Mouse (Mus musculus): ENCODE results near the gene Dtx1. TPM values are rescaled to one million over a fixed set of nuclear protein-coding genes. Genes with fewer than 3 reads are reported as not detected.
A peak's percentile ranks its signal among the peaks of the same experiment; 100 is the strongest.

Gene Dtx1
- polyA plus RNA-seq, 1 experiment from 2014 or later: 0.54 TPM

GRCm38 (mm10) chr5:120640094-120640493 is 71.6 kb downstream of the Dtx1 start:
- ATAC-seq (ENCODE audit: insufficient number of reproducible peaks, insufficient read depth, low FRiP score, low read depth): no peak
- Histone ChIP-seq H3K4me1 (ENCODE audit: control insufficient read depth in 2 of 2, insufficient read depth in 2 of 2, low read length in 2 of 2) (peaks cover 6 to 9% of the 10 kb centered on the region in 2 experiments), H3K9ac (ENCODE audit: low read length) (no peak overlapping the region), H3K27ac (replicated peaks in 1 of 2; ENCODE audit: control insufficient read depth in 1 of 2, insufficient read depth in 1 of 2, low read depth in 2 of 2, low read length in 2 of 2) (no peak overlapping the region), H3K9me3 (ENCODE audit: control insufficient read depth, low read length) (peaks cover 4% of the 10 kb centered on the region; the same call in 1 of the 2 replicates), H3K36me3 (ENCODE audit: control insufficient read depth, insufficient read depth, low read length) (no peaks in the 10 kb centered on the region), H3K4me3 (ENCODE audit: control insufficient read depth in 1 of 2, insufficient read depth in 1 of 2, low read depth in 1 of 2, low read length in 2 of 2) (no peak overlapping the region), H3K4me2 (ENCODE audit: low read length) (no peak overlapping the region), H3K27me3 (ENCODE audit: control insufficient read depth, insufficient read depth, low read length) (no peaks in the 10 kb centered on the region)
- 87% methylated on average over 7 of the region's 7 CpGs for WGBS

- Histone ChIP-seq H3K4me3 (ENCODE audit: control insufficient read depth in 1 of 2, insufficient read depth in 1 of 2, low read depth in 1 of 2, low read length in 2 of 2) (no peak overlapping the region), H3K9ac (ENCODE audit: low read length) (no peak overlapping the region), H3K27ac (replicated peaks in 1 of 2; ENCODE audit: control insufficient read depth in 1 of 2, insufficient read depth in 1 of 2, low read depth in 2 of 2, low read length in 2 of 2) (no peak overlapping the region), H3K27me3 (ENCODE audit: control insufficient read depth, insufficient read depth, low read length) (no peaks in the 10 kb centered on the region), H3K4me1 (ENCODE audit: control insufficient read depth in 2 of 2, insufficient read depth in 2 of 2, low read length in 2 of 2) (peaks cover 0 to 5% of the 10 kb centered on the region in 2 experiments; a peak in 2 of 4 replicates), H3K4me2 (ENCODE audit: low read length) (no peak overlapping the region), H3K36me3 (ENCODE audit: control insufficient read depth, insufficient read depth, low read length) (no peaks in the 10 kb centered on the region), H3K9me3 (ENCODE audit: control insufficient read depth, low read length) (peaks cover 6% of the 10 kb centered on the region; the same call in 1 of the 2 replicates)
- WGBS: 80% methylated on average over 5 of the region's 5 CpGs
- no peak for ATAC-seq (ENCODE audit: insufficient number of reproducible peaks, insufficient read depth, low FRiP score, low read depth)
These were observed 76.1 kb downstream of the Dtx1 start for GRCm38 (mm10) chr5:120635633-120636032.

GRCm38 (mm10) chr5:120634860-120635259 is 76.9 kb downstream of the Dtx1 start:
- Histone ChIP-seq H3K4me2 (ENCODE audit: low read length) (no peak overlapping the region), H3K36me3 (ENCODE audit: control insufficient read depth, insufficient read depth, low read length) (no peaks in the 10 kb centered on the region), H3K4me3 (ENCODE audit: control insufficient read depth in 1 of 2, insufficient read depth in 1 of 2, low read depth in 1 of 2, low read length in 2 of 2) (no peak overlapping the region), H3K27ac (replicated peaks in 1 of 2; ENCODE audit: control insufficient read depth in 1 of 2, insufficient read depth in 1 of 2, low read depth in 2 of 2, low read length in 2 of 2) (no peak overlapping the region), H3K27me3 (ENCODE audit: control insufficient read depth, insufficient read depth, low read length) (peaks cover 7% of the 10 kb centered on the region), H3K4me1 (ENCODE audit: control insufficient read depth in 2 of 2, insufficient read depth in 2 of 2, low read length in 2 of 2) (peaks cover 0 to 5% of the 10 kb centered on the region in 2 experiments; a peak in 2 of 4 replicates), H3K9ac (ENCODE audit: low read length) (no peak overlapping the region), H3K9me3 (ENCODE audit: control insufficient read depth, low read length) (peaks cover 6% of the 10 kb centered on the region; the same call in 1 of the 2 replicates)
- no peak for ATAC-seq (ENCODE audit: insufficient number of reproducible peaks, insufficient read depth, low FRiP score, low read depth)
- 55% methylated on average over 5 of the region's 5 CpGs for WGBS

GRCm38 (mm10) chr5:120634131-120634530 is 77.6 kb downstream of the Dtx1 start, which contains the start of gene Cfap73:
Gene Cfap73 (minus strand): TSS chr5:120634235.
- 39% methylated on average over 9 of the region's 9 CpGs for WGBS
- no peak within 1 kb of the TSS for H3K9ac ChIP-seq (ENCODE audit: low read length)
- H3K4me3 ChIP-seq (ENCODE audit: control insufficient read depth in 1 of 2, insufficient read depth in 1 of 2, low read depth in 1 of 2, low read length in 2 of 2): no peak within 1 kb of the TSS
- no peak within 1 kb of the TSS for H3K4me2 ChIP-seq (ENCODE audit: low read length)
- H3K27ac ChIP-seq (replicated peaks in 1 of 2; ENCODE audit: control insufficient read depth in 1 of 2, insufficient read depth in 1 of 2, low read depth in 2 of 2, low read length in 2 of 2): no peak within 1 kb of the TSS
- H3K9me3 ChIP-seq (ENCODE audit: control insufficient read depth, low read length): peaks cover 6% of the 10 kb centered on the region; the same call in 1 of the 2 replicates
- H3K36me3 ChIP-seq (ENCODE audit: control insufficient read depth, insufficient read depth, low read length): no peaks in the 10 kb centered on the region
- no peak for ATAC-seq (ENCODE audit: insufficient number of reproducible peaks, insufficient read depth, low FRiP score, low read depth)
- peaks cover 0 to 5% of the 10 kb centered on the region in 2 experiments; a peak in 2 of 4 replicates for H3K4me1 ChIP-seq (ENCODE audit: control insufficient read depth in 2 of 2, insufficient read depth in 2 of 2, low read length in 2 of 2)
- H3K27me3 ChIP-seq (ENCODE audit: control insufficient read depth, insufficient read depth, low read length): peaks cover 8% of the 10 kb centered on the region

GRCm38 (mm10) chr5:120631892-120632291 is 79.8 kb downstream of the Dtx1 start:
- H3K9ac ChIP-seq (ENCODE audit: low read length): no peak overlapping the region
- peaks cover 6 to 10% of the 10 kb centered on the region in 2 experiments; a peak in 3 of 4 replicates for H3K4me1 ChIP-seq (ENCODE audit: control insufficient read depth in 2 of 2, insufficient read depth in 2 of 2, low read length in 2 of 2)
- peaks cover 8% of the 10 kb centered on the region for H3K27me3 ChIP-seq (ENCODE audit: control insufficient read depth, insufficient read depth, low read length)
- H3K4me3 ChIP-seq (ENCODE audit: control insufficient read depth in 1 of 2, insufficient read depth in 1 of 2, low read depth in 1 of 2, low read length in 2 of 2): no peak overlapping the region
- peaks cover 6% of the 10 kb centered on the region; the same call in 1 of the 2 replicates for H3K9me3 ChIP-seq (ENCODE audit: control insufficient read depth, low read length)
- H3K27ac ChIP-seq (replicated peaks in 1 of 2; ENCODE audit: control insufficient read depth in 1 of 2, insufficient read depth in 1 of 2, low read depth in 2 of 2, low read length in 2 of 2): no peak overlapping the region
- no peak overlapping the region for H3K4me2 ChIP-seq (ENCODE audit: low read length)
- peaks cover 17% of the 10 kb centered on the region for H3K36me3 ChIP-seq (ENCODE audit: control insufficient read depth, insufficient read depth, low read length)
- no peak for ATAC-seq (ENCODE audit: insufficient number of reproducible peaks, insufficient read depth, low FRiP score, low read depth)
- 86% methylated on average over 5 of the region's 5 CpGs for WGBS

- H3K36me3 ChIP-seq (ENCODE audit: control insufficient read depth, insufficient read depth, low read length): peaks cover 25% of the 10 kb centered on the region
- ATAC-seq (ENCODE audit: insufficient number of reproducible peaks, insufficient read depth, low FRiP score, low read depth): no peak
- peak overlapping the region; percentile 36 for H3K9ac ChIP-seq (ENCODE audit: low read length)
- H3K27ac ChIP-seq (replicated peaks in 1 of 2; ENCODE audit: control insufficient read depth in 1 of 2, insufficient read depth in 1 of 2, low read depth in 2 of 2, low read length in 2 of 2): no peak overlapping the region
- H3K4me1 ChIP-seq (ENCODE audit: control insufficient read depth in 2 of 2, insufficient read depth in 2 of 2, low read length in 2 of 2): peaks cover 6 to 10% of the 10 kb centered on the region in 2 experiments; a peak in 3 of 4 replicates
- peak overlapping the region; percentile 57 for H3K4me2 ChIP-seq (ENCODE audit: low read length)
- WGBS: 4% methylated on average over 29 of the region's 29 CpGs
- H3K27me3 ChIP-seq (ENCODE audit: control insufficient read depth, insufficient read depth, low read length): peaks cover 8% of the 10 kb centered on the region
- peak overlapping the region; percentile 19 to 32 for H3K4me3 ChIP-seq (ENCODE audit: control insufficient read depth in 1 of 2, insufficient read depth in 1 of 2, low read depth in 1 of 2, low read length in 2 of 2)
- H3K9me3 ChIP-seq (ENCODE audit: control insufficient read depth, low read length): peaks cover 6% of the 10 kb centered on the region; the same call in 1 of the 2 replicates
These were observed 80.6 kb downstream of the Dtx1 start for GRCm38 (mm10) chr5:120631128-120631527.

Other genes starting within 250 kb of the Dtx1 start
- 14.1 and 14.4 TPM in 2 replicates for gene Sdsl, start 239.1 kb downstream of the Dtx1 start, polyA plus RNA-seq (2014; fragmentation: Nextera tagmentation; extraction: Ambion mirVana)
- gene Sds, start 235.4 kb downstream of the Dtx1 start, polyA plus RNA-seq (2014; fragmentation: Nextera tagmentation; extraction: Ambion mirVana): not detected in 2 replicates
- 35.1 and 36.1 TPM in 2 replicates for gene Plbd2, start 208.3 kb downstream of the Dtx1 start, polyA plus RNA-seq (2014; fragmentation: Nextera tagmentation; extraction: Ambion mirVana)
- 3.1 TPM in 2 replicates for gene Slc8b1, start 200.8 kb downstream of the Dtx1 start, polyA plus RNA-seq (2014; fragmentation: Nextera tagmentation; extraction: Ambion mirVana)
- gene Tpcn1, start 123.3 kb downstream of the Dtx1 start, polyA plus RNA-seq (2014; fragmentation: Nextera tagmentation; extraction: Ambion mirVana): 14.5 and 17.1 TPM in 2 replicates
- gene Iqcd, start 122.9 kb downstream of the Dtx1 start, polyA plus RNA-seq (2014; fragmentation: Nextera tagmentation; extraction: Ambion mirVana): 0.43 TPM in 1 of 2 replicates, not detected in the other
- gene Rita1, start 99.3 kb downstream of the Dtx1 start, polyA plus RNA-seq (2014; fragmentation: Nextera tagmentation; extraction: Ambion mirVana): 5.6 and 6.2 TPM in 2 replicates
- 17.9 and 18.9 TPM in 2 replicates for gene Ddx54, start 99.2 kb downstream of the Dtx1 start, polyA plus RNA-seq (2014; fragmentation: Nextera tagmentation; extraction: Ambion mirVana)
- not detected in 2 replicates for gene Cfap73, start 77.7 kb downstream of the Dtx1 start, polyA plus RNA-seq (2014; fragmentation: Nextera tagmentation; extraction: Ambion mirVana)
- 0.54 TPM in 1 of 2 replicates, not detected in the other for gene Rasal1, start 63.1 kb downstream of the Dtx1 start, polyA plus RNA-seq (2014; fragmentation: Nextera tagmentation; extraction: Ambion mirVana)
- 0.43 and 0.58 TPM in 2 replicates for gene Oas2, start 37.9 kb upstream of the Dtx1 start, polyA plus RNA-seq (2014; fragmentation: Nextera tagmentation; extraction: Ambion mirVana)
- 0.27 and 0.77 TPM in 2 replicates for gene Oas3, start 65.7 kb upstream of the Dtx1 start, polyA plus RNA-seq (2014; fragmentation: Nextera tagmentation; extraction: Ambion mirVana)
- gene Oas1e, start 83.6 kb upstream of the Dtx1 start, polyA plus RNA-seq (2014; fragmentation: Nextera tagmentation; extraction: Ambion mirVana): not detected in 2 replicates
- gene Oas1c, start 100.6 kb upstream of the Dtx1 start, polyA plus RNA-seq (2014; fragmentation: Nextera tagmentation; extraction: Ambion mirVana): 0.31 and 0.55 TPM in 2 replicates
- gene Oas1f, start 135.4 kb upstream of the Dtx1 start, polyA plus RNA-seq (2014; fragmentation: Nextera tagmentation; extraction: Ambion mirVana): not detected in 2 replicates
- not detected in 2 replicates for gene Oas1h, start 149.5 kb upstream of the Dtx1 start, polyA plus RNA-seq (2014; fragmentation: Nextera tagmentation; extraction: Ambion mirVana)
- 0.45 and 0.50 TPM in 2 replicates for gene Oas1g, start 175.7 kb upstream of the Dtx1 start, polyA plus RNA-seq (2014; fragmentation: Nextera tagmentation; extraction: Ambion mirVana)
- 1.4 and 1.9 TPM in 2 replicates for gene Oas1a, start 195.6 kb upstream of the Dtx1 start, polyA plus RNA-seq (2014; fragmentation: Nextera tagmentation; extraction: Ambion mirVana)
- gene Oas1d, start 202.6 kb upstream of the Dtx1 start, polyA plus RNA-seq (2014; fragmentation: Nextera tagmentation; extraction: Ambion mirVana): not detected in 2 replicates